Mouse (Mus musculus): ENCODE results near the gene Lrrn3. TPM values are rescaled to one million over a fixed set of nuclear protein-coding genes. Genes with fewer than 3 reads are reported as not detected.

The Lrrn3 gene
- total RNA-seq (2023): 0.18 TPM

GRCm38 (mm10) chr12:41486331-41486730 is at the start of gene Lrrn3:
Gene Lrrn3 (minus strand): TSS chr12:41486431.

